Mouse (Mus musculus) hindbrain, embryonic 10.5 days (tissue): ENCODE results near the gene Ankrd37. TPM values are rescaled to one million over a fixed set of nuclear protein-coding genes. Genes with fewer than 3 reads are reported as not detected.

Experiments used
- DNase-seq: peaks from one replicate; pipeline ENCODE4 v3.0.0-alpha.2; 2017; ENCODE audit warnings: low spot score
- H3K27ac ChIP-seq: fragments of 300-500 bp; sonication (generic); 2 replicates; pipeline ENCODE4 v1.5.1; 2016; ENCODE audit warnings: mild to moderate bottlenecking, moderate library complexity
- H3K27me3 ChIP-seq: fragments of 300-500 bp; sonication (generic); 2 replicates; pipeline ENCODE4 v1.6.1; 2016; ENCODE audit warnings: mild to moderate bottlenecking; ENCODE audit not compliant: poor library complexity, insufficient read depth, severe bottlenecking
- H3K36me3 ChIP-seq: fragments of 300-500 bp; sonication (generic); 2 replicates; pipeline ENCODE4 v1.6.1; 2016; ENCODE audit warnings: mild to moderate bottlenecking, moderate library complexity
- H3K4me1 ChIP-seq: fragments of 300-500 bp; sonication (generic); replicated peaks from 2 replicates; pipeline ENCODE4 v1.6.1; 2016; ENCODE audit warnings: mild to moderate bottlenecking
- H3K4me3 ChIP-seq: fragments of 300-500 bp; sonication (generic); 2 replicates; pipeline ENCODE4 v1.5.1; 2016; ENCODE audit warnings: mild to moderate bottlenecking, moderate library complexity
- H3K9me3 ChIP-seq: fragments of 300-500 bp; sonication (generic); 2 replicates; pipeline ENCODE4 v1.6.1; 2016; ENCODE audit warnings: mild to moderate bottlenecking, moderate library complexity
- WGBS: fragments of 180-500 bp; shearing (Covaris S2); methylation state at CpG from one replicate; pipeline ENCODE4 v1.1.7; 2016; 5-methylcytosine and 5-hydroxymethylcytosine counted together
- polyA plus RNA-seq: library from polyadenylated mRNA; unstranded; fragments of >200 nt; fragmentation: Nextera tagmentation; extraction: Ambion mirVana; gene quantifications from 2 replicates; pipeline ENCODE4 v1.2.1, GENCODE M21; 2016

The Ankrd37 gene
- polyA plus RNA-seq, 1 experiment from 2014 or later = 19.0 TPM

- whole genome bisulfite sequencing = 91% methylated on average over 2 of the region's 2 CpGs
- Histone ChIP-seq H3K4me3 (no peak overlapping the region), H3K36me3 (peaks cover 33% of the 10 kb centered on the region), H3K27me3 (no peaks in the 10 kb centered on the region), H3K9me3 (no peaks in the 10 kb centered on the region), H3K4me1 (peaks cover 25% of the 10 kb centered on the region), H3K27ac (no peak overlapping the region)
- DNase-seq = no peak
These were observed 7.3 kb downstream of the Ankrd37 start for GRCm38 (mm10) chr8:45998228-45998627.

- H3K9me3 ChIP-seq = no peaks in the 10 kb centered on the region
- H3K36me3 ChIP-seq = peaks cover 40% of the 10 kb centered on the region
- DNase-seq = no peak
- no peaks in the 10 kb centered on the region for H3K27me3 ChIP-seq
- H3K4me3 ChIP-seq = no peak overlapping the region
- 93% methylated on average over 3 of the region's 3 CpGs for WGBS
- H3K27ac ChIP-seq = no peak overlapping the region
- peaks cover 23% of the 10 kb centered on the region for H3K4me1 ChIP-seq
These were observed 9.9 kb downstream of the Ankrd37 start for GRCm38 (mm10) chr8:45995576-45995975.

GRCm38 (mm10) chr8:45994111-45994510 lies 11.4 kb downstream of the Ankrd37 start:
- DNase-seq = no peak
- Histone ChIP-seq H3K4me1 (peaks cover 10% of the 10 kb centered on the region), H3K9me3 (no peaks in the 10 kb centered on the region), H3K4me3 (no peak overlapping the region), H3K27me3 (no peaks in the 10 kb centered on the region), H3K27ac (no peak overlapping the region), H3K36me3 (peaks cover 44% of the 10 kb centered on the region)
- 95% methylated on average over 2 of the region's 2 CpGs for WGBS

- 95% methylated on average over 4 of the region's 4 CpGs for WGBS
- H3K27me3 ChIP-seq = no peaks in the 10 kb centered on the region
- no peak overlapping the region for H3K27ac ChIP-seq
- H3K4me3 ChIP-seq = no peak overlapping the region
- no peaks in the 10 kb centered on the region for H3K4me1 ChIP-seq
- peaks cover 44% of the 10 kb centered on the region for H3K36me3 ChIP-seq
- DNase-seq = no peak
- no peaks in the 10 kb centered on the region for H3K9me3 ChIP-seq
These were observed 14.7 kb downstream of the Ankrd37 start for GRCm38 (mm10) chr8:45990631-45991310.

- WGBS = 63% methylated on average over 2 of the region's 2 CpGs
- no peak for DNase-seq
- H3K27ac ChIP-seq = no peak overlapping the region
- H3K4me1 ChIP-seq = no peaks in the 10 kb centered on the region
- H3K4me3 ChIP-seq = no peak overlapping the region
- peaks cover 51% of the 10 kb centered on the region for H3K36me3 ChIP-seq
- no peaks in the 10 kb centered on the region for H3K9me3 ChIP-seq
- no peaks in the 10 kb centered on the region for H3K27me3 ChIP-seq
These were observed 17.3 kb downstream of the Ankrd37 start for GRCm38 (mm10) chr8:45988189-45988588.

GRCm38 (mm10) chr8:45986665-45987064 lies 18.8 kb downstream of the Ankrd37 start:
- Histone ChIP-seq H3K27ac (no peak overlapping the region), H3K4me1 (no peaks in the 10 kb centered on the region), H3K36me3 (peaks cover 65% of the 10 kb centered on the region), H3K27me3 (no peaks in the 10 kb centered on the region), H3K4me3 (no peak overlapping the region), H3K9me3 (no peaks in the 10 kb centered on the region)
- no peak for DNase-seq
- 91% methylated on average over 3 of the region's 3 CpGs for WGBS

- 75% methylated on average over 11 of the region's 11 CpGs for WGBS
- peak overlapping the region; percentile 85 for H3K27ac ChIP-seq
- peaks cover 25% of the 10 kb centered on the region for H3K36me3 ChIP-seq
- H3K9me3 ChIP-seq = peaks cover 9% of the 10 kb centered on the region
- peaks cover 15% of the 10 kb centered on the region for H3K4me1 ChIP-seq
- peak overlapping the region; percentile 73 for H3K4me3 ChIP-seq
- no peak for DNase-seq
- no peaks in the 10 kb centered on the region for H3K27me3 ChIP-seq
These were observed 29.6 kb downstream of the Ankrd37 start for GRCm38 (mm10) chr8:45975837-45976468.

- peak; percentile 97 for DNase-seq
- peak within 1 kb of the TSS; percentile 85 for H3K27ac ChIP-seq
- WGBS = under 1% methylated on average over 57 of the region's 57 CpGs
- peak within 1 kb of the TSS; percentile 73 for H3K4me3 ChIP-seq
- H3K36me3 ChIP-seq = peaks cover 24% of the 10 kb centered on the region
- H3K4me1 ChIP-seq = peaks cover 15% of the 10 kb centered on the region
- H3K27me3 ChIP-seq = no peaks in the 10 kb centered on the region
- peaks cover 12% of the 10 kb centered on the region for H3K9me3 ChIP-seq
These were observed 30.2 kb downstream of the Ankrd37 start, which contains the start of the genes 1700029J07Rik and Ufsp2 for GRCm38 (mm10) chr8:45975126-45975836. Gene 1700029J07Rik (minus strand): TSS chr8:45975252. Gene Ufsp2 (plus strand): TSS chr8:45975528.

- WGBS = 82% methylated on average over 8 of the region's 8 CpGs
- H3K27me3 ChIP-seq = no peaks in the 10 kb centered on the region
- H3K4me3 ChIP-seq = no peak overlapping the region
- H3K9me3 ChIP-seq = peaks cover 12% of the 10 kb centered on the region
- H3K4me1 ChIP-seq = peaks cover 15% of the 10 kb centered on the region
- no peak for DNase-seq
- H3K27ac ChIP-seq = no peak overlapping the region
- peaks cover 15% of the 10 kb centered on the region for H3K36me3 ChIP-seq
These were observed 31.5 kb downstream of the Ankrd37 start for GRCm38 (mm10) chr8:45973988-45974505.

- Histone ChIP-seq H3K4me3 (no peak overlapping the region), H3K36me3 (peaks cover 6% of the 10 kb centered on the region), H3K27ac (no peak overlapping the region), H3K27me3 (no peaks in the 10 kb centered on the region), H3K9me3 (peaks cover 5% of the 10 kb centered on the region), H3K4me1 (peaks cover 12% of the 10 kb centered on the region)
- DNase-seq = no peak
- WGBS = 94% methylated on average over 12 of the region's 12 CpGs
These were observed 34.6 kb downstream of the Ankrd37 start for GRCm38 (mm10) chr8:45970894-45971293.

GRCm38 (mm10) chr8:45950622-45951021 lies 54.9 kb downstream of the Ankrd37 start:
- WGBS = 57% methylated on average over 2 of the region's 2 CpGs
- no peaks in the 10 kb centered on the region for H3K4me1 ChIP-seq

More at GRCm38 (mm10) chr8:45950622-45951021, 54.9 kb downstream of the Ankrd37 start:
- H3K27ac ChIP-seq = no peak overlapping the region
- no peak overlapping the region for H3K4me3 ChIP-seq
- no peak for DNase-seq
- no peaks in the 10 kb centered on the region for H3K36me3 ChIP-seq
- H3K9me3 ChIP-seq = no peaks in the 10 kb centered on the region
- H3K27me3 ChIP-seq = no peaks in the 10 kb centered on the region
